11 mouse cellular contexts compared by ENCODE assay signal in genomic region chrX:167101929-167102328, GRCm38 (mm10).
A peak's percentile ranks its signal among the peaks of the same experiment; 100 is the strongest.
DNase-seq lines count a peak whose midpoint lies in the region; ATAC-seq and TF ChIP-seq lines count a peak whose summit lies in the region.
"Had no signal": no experiment of that assay in that cellular context is flagged by ENCODE, and none has a peak within 500 bp of the region (broad histone marks: within the 10 kb centered on the region; RNA-seq: fewer than 3 reads in every experiment).

No protein-coding gene starts in this region.

- H3K4me3 ChIP-seq in forebrain, postnatal 0 days (ENCODE audit: low read depth, low read length), result no peak overlapping the region
- H3K4me3 ChIP-seq: left cerebral cortex, adult 2 months had no signal

- no peak overlapping the region for H3K9ac ChIP-seq in forebrain, postnatal 0 days

- no peaks in the 10 kb centered on the region for H3K4me1 ChIP-seq in forebrain, postnatal 0 days (ENCODE audit: insufficient read depth)

- TF ChIP-seq CTCF in brain, embryonic 14.5 days (IDR thresholded peaks at IDR 0.05; ENCODE audit: borderline replicate concordance, extremely low read depth, insufficient read depth, insufficient read length), result no peak
- no peak for TF ChIP-seq CTCF in forebrain, postnatal 0 days (IDR thresholded peaks at IDR 0.05; ENCODE audit: low read depth)

- no peak for TF ChIP-seq POLR2A in brain, embryonic 14.5 days (IDR thresholded peaks at IDR 0.05; ENCODE audit: borderline replicate concordance, extremely low read depth, insufficient read depth, insufficient read length, poor library complexity, severe bottlenecking)

- H3K27me3 ChIP-seq in forebrain, postnatal 0 days (ENCODE audit: insufficient read depth, low read length), result no peaks in the 10 kb centered on the region

- ATAC-seq in forebrain, postnatal 0 days, result no peak

- 83% methylated on average over 2 of the region's 2 CpGs for WGBS in forebrain, postnatal 0 days

- no peaks in the 10 kb centered on the region for H3K36me3 ChIP-seq in forebrain, postnatal 0 days (ENCODE audit: insufficient read depth)

- H3K4me2 ChIP-seq in forebrain, postnatal 0 days (ENCODE audit: low read depth), result no peak overlapping the region

- no peaks in the 10 kb centered on the region for H3K9me3 ChIP-seq in forebrain, postnatal 0 days (ENCODE audit: low read length)

- DNase-seq in kidney, adult 9 months, result peak; percentile 16
- DNase-seq in kidney, postnatal 10 days, result no peak
- DNase-seq in A20 (ENCODE audit: low read depth, low spot score), result peak; percentile 71
- DNase-seq in brain, embryonic 14.5 days (ENCODE audit: low read depth), result peak; percentile 9
- DNase-seq in naive thymus-derived CD4-positive, alpha-beta T cell, adult 2 months (ENCODE audit: low read depth), result peak; percentile 70
- DNase-seq in testis, postnatal 14 days (ENCODE audit: low spot score), result no peak
- DNase-seq in frontal cortex, postnatal 14 days (ENCODE audit: low spot score in 2 of 2), result no peak
- no peak for DNase-seq in forebrain, postnatal 0 days
- DNase-seq: kidney, adult 11 months had no signal

- no peak overlapping the region for H3K27ac ChIP-seq in forebrain, postnatal 0 days (ENCODE audit: low read depth, low read length)
- H3K27ac ChIP-seq: left cerebral cortex, adult 2 months; stomach, postnatal 0 days had no signal

Comparison
In these comparisons a context has a peak if more than half of its experiments do, and no peak if none do; other contexts are left out.
1. DNase-seq: peak in kidney, adult 9 months (single experiment), A20 (single experiment), brain, embryonic 14.5 days (single experiment) and naive thymus-derived CD4-positive, alpha-beta T cell, adult 2 months (single experiment); none in kidney, postnatal 10 days (single experiment), testis, postnatal 14 days (single experiment), frontal cortex, postnatal 14 days (0 of 2) and forebrain, postnatal 0 days (single experiment).